Mouse (Mus musculus) embryonic facial prominence, embryonic 11.5 days (tissue): ENCODE results near the gene Ltk. TPM values are rescaled to one million over a fixed set of nuclear protein-coding genes. Genes with fewer than 3 reads are reported as not detected.
A peak's percentile ranks its signal among the peaks of the same experiment; 100 is the strongest.

Source experiments
- ATAC-seq: fragments of 200-750 bp; cut with Nextera tagmentation; replicated peaks from 2 replicates; pipeline ENCODE4 v1.8.0; 2017; ENCODE audit warnings: low read depth; ENCODE audit not compliant: insufficient number of reproducible peaks, low FRiP score, low TSS enrichment
- DNase-seq: peaks from one replicate; pipeline ENCODE4 v3.0.0-alpha.2; 2015; ENCODE audit warnings: low spot score
- H3K27ac ChIP-seq: fragments of 300-500 bp; sonication (generic); replicated peaks from 2 replicates; pipeline ENCODE4 v1.5.1; 2014; ENCODE audit warnings: mild to moderate bottlenecking, low read depth, low read length, control low read depth
- H3K27me3 ChIP-seq: fragments of 300-500 bp; sonication (generic); 2 replicates; pipeline ENCODE4 v1.6.1; 2014; ENCODE audit warnings: mild to moderate bottlenecking, low read length, moderate library complexity, mixed read lengths; ENCODE audit not compliant: control insufficient read depth, insufficient read depth
- H3K36me3 ChIP-seq: fragments of 300-500 bp; sonication (generic); replicated peaks from 2 replicates; pipeline ENCODE4 v1.6.1; 2014; ENCODE audit warnings: low read depth, mild to moderate bottlenecking, low read length, moderate library complexity, mixed read lengths; ENCODE audit not compliant: control insufficient read depth, insufficient read depth
- H3K4me1 ChIP-seq: fragments of 300-500 bp; sonication (generic); 2 replicates; pipeline ENCODE4 v1.6.1; 2014; ENCODE audit warnings: low read length, mixed read lengths; ENCODE audit not compliant: control insufficient read depth, insufficient read depth
- H3K4me2 ChIP-seq: fragments of 300-500 bp; sonication (generic); 2 replicates; pipeline ENCODE4 v1.6.1; 2014; ENCODE audit warnings: low read depth, mild to moderate bottlenecking, control low read depth, low read length, moderate library complexity
- H3K4me3 ChIP-seq: fragments of 300-500 bp; sonication (generic); 2 replicates; pipeline ENCODE4 v1.5.1; 2014; ENCODE audit warnings: low read depth, low read length, control low read depth
- H3K9ac ChIP-seq: fragments of 300-500 bp; sonication (generic); replicated peaks from 2 replicates; pipeline ENCODE4 v1.6.1; 2014; ENCODE audit warnings: mild to moderate bottlenecking, control low read depth, low read length
- H3K9me3 ChIP-seq: fragments of 300-500 bp; sonication (generic); replicated peaks from 2 replicates; pipeline ENCODE4 v1.6.1; 2016; ENCODE audit warnings: mild to moderate bottlenecking, low read length, inconsistent platforms, mixed read lengths; ENCODE audit not compliant: control insufficient read depth
- WGBS: fragments of 180-500 bp; shearing (Covaris S2); extraction: QIAGEN DNeasy Blood & Tissue Kit; methylation state at CpG from one replicate; pipeline ENCODE4 v1.1.7; 2014; 5-methylcytosine and 5-hydroxymethylcytosine counted together
- polyA plus RNA-seq: library from polyadenylated mRNA; unstranded; fragments of >200 nt; fragmentation: Nextera tagmentation; extraction: Ambion mirVana; gene quantifications from 2 replicates; pipeline ENCODE4 v1.2.1, GENCODE M21; 2014

Gene Ltk
- polyA plus RNA-seq, 1 experiment from 2014 or later: not detected

GRCm38 (mm10) chr2:119747554-119747953 is 12.7 kb downstream of the Ltk start:
- no peak overlapping the region for H3K4me2 ChIP-seq
- no peak overlapping the region for H3K4me3 ChIP-seq
- no peak for ATAC-seq
- no peaks in the 10 kb centered on the region for H3K36me3 ChIP-seq
- H3K9ac ChIP-seq: no peak overlapping the region
- peaks cover 14% of the 10 kb centered on the region for H3K4me1 ChIP-seq
- peaks cover 35% of the 10 kb centered on the region for H3K27me3 ChIP-seq
- DNase-seq: no peak
- no peak overlapping the region for H3K27ac ChIP-seq
- 74% methylated on average over 7 of the region's 7 CpGs for WGBS
- H3K9me3 ChIP-seq: no peaks in the 10 kb centered on the region

GRCm38 (mm10) chr2:119745281-119745680 is 14.9 kb downstream of the Ltk start:
- H3K4me2 ChIP-seq: no peak overlapping the region

GRCm38 (mm10) chr2:119744163-119745111 is 15.8 kb downstream of the Ltk start:
- H3K36me3 ChIP-seq: no peaks in the 10 kb centered on the region
- peaks cover 35% of the 10 kb centered on the region for H3K27me3 ChIP-seq
- H3K27ac ChIP-seq: no peak overlapping the region
- H3K9me3 ChIP-seq: no peaks in the 10 kb centered on the region
- DNase-seq (peak; percentile 24), ATAC-seq (no peak)
- peaks cover 14% of the 10 kb centered on the region for H3K4me1 ChIP-seq
- peak overlapping the region; percentile 25 for H3K9ac ChIP-seq
- H3K4me2 ChIP-seq: peak overlapping the region; percentile 36
- peak overlapping the region; percentile 12; the same call in 1 of the 2 replicates for H3K4me3 ChIP-seq
- 2% methylated on average over 46 of the region's 46 CpGs for WGBS

More at GRCm38 (mm10) chr2:119745281-119745680, 14.9 kb downstream of the Ltk start:
- no peak overlapping the region for H3K9ac ChIP-seq
- no peak overlapping the region for H3K4me3 ChIP-seq
- no peak overlapping the region for H3K27ac ChIP-seq
- 0% methylated on average over 1 of the region's 1 CpGs for WGBS
- H3K27me3 ChIP-seq: peaks cover 38% of the 10 kb centered on the region
- no peaks in the 10 kb centered on the region for H3K9me3 ChIP-seq
- H3K4me1 ChIP-seq: peaks cover 14% of the 10 kb centered on the region
- DNase-seq (peak; percentile 33), ATAC-seq (no peak)
- no peaks in the 10 kb centered on the region for H3K36me3 ChIP-seq

GRCm38 (mm10) chr2:119743808-119744162 is 16.4 kb downstream of the Ltk start:
- ATAC-seq: no peak
- H3K4me2 ChIP-seq: peak overlapping the region; percentile 36; the same call in 1 of the 2 replicates
- no peak overlapping the region for H3K27ac ChIP-seq
- WGBS: 3% methylated on average over 22 of the region's 22 CpGs
- no peak overlapping the region for H3K9ac ChIP-seq
- H3K4me3 ChIP-seq: peak overlapping the region; percentile 12; the same call in 1 of the 2 replicates
- H3K36me3 ChIP-seq: no peaks in the 10 kb centered on the region
- peaks cover 14% of the 10 kb centered on the region for H3K4me1 ChIP-seq
- no peaks in the 10 kb centered on the region for H3K9me3 ChIP-seq
- H3K27me3 ChIP-seq: peaks cover 35% of the 10 kb centered on the region
- no peak for DNase-seq

GRCm38 (mm10) chr2:119743176-119743807 is 16.9 kb downstream of the Ltk start:
- Histone ChIP-seq H3K4me2 (peak overlapping the region; percentile 100), H3K4me3 (peak overlapping the region; percentile 62), H3K9ac (peak overlapping the region; percentile 62), H3K4me1 (peaks cover 14% of the 10 kb centered on the region), H3K27me3 (peaks cover 35% of the 10 kb centered on the region), H3K36me3 (no peaks in the 10 kb centered on the region), H3K27ac (no peak overlapping the region), H3K9me3 (no peaks in the 10 kb centered on the region)
- no peak for ATAC-seq
- 16% methylated on average over 20 of the region's 31 CpGs for WGBS
- DNase-seq: no peak

GRCm38 (mm10) chr2:119742461-119743175 is 17.6 kb downstream of the Ltk start:
- peak overlapping the region; percentile 62 for H3K4me3 ChIP-seq
- peaks cover 35% of the 10 kb centered on the region for H3K27me3 ChIP-seq
- no peak overlapping the region for H3K27ac ChIP-seq
- no peaks in the 10 kb centered on the region for H3K9me3 ChIP-seq
- peak overlapping the region; percentile 100 for H3K4me2 ChIP-seq
- H3K36me3 ChIP-seq: no peaks in the 10 kb centered on the region
- under 1% methylated on average over 56 of the region's 70 CpGs for WGBS
- peak; percentile 28 for DNase-seq
- peaks cover 14% of the 10 kb centered on the region for H3K4me1 ChIP-seq
- ATAC-seq: peak; percentile 27
- peak overlapping the region; percentile 62 for H3K9ac ChIP-seq

- peak within 1 kb of the TSS; percentile 62 for H3K4me3 ChIP-seq
- peak within 1 kb of the TSS; percentile 62 for H3K9ac ChIP-seq
- peaks cover 35% of the 10 kb centered on the region for H3K27me3 ChIP-seq
- H3K4me2 ChIP-seq: peak within 1 kb of the TSS; percentile 100
- H3K9me3 ChIP-seq: no peaks in the 10 kb centered on the region
- H3K36me3 ChIP-seq: no peaks in the 10 kb centered on the region
- peaks cover 14% of the 10 kb centered on the region for H3K4me1 ChIP-seq
- WGBS: under 1% methylated on average over 30 of the region's 53 CpGs
- peak; percentile 86 for DNase-seq
- peak; percentile 57 for ATAC-seq
- no peak within 1 kb of the TSS; the same call in 1 of the 2 replicates for H3K27ac ChIP-seq
Observed at GRCm38 (mm10) chr2:119741581-119742411, 18.4 kb downstream of the Ltk start, which contains the start of gene Itpka. Gene Itpka, plus strand, starts transcription at chr2:119742337.
